Mouse (Mus musculus): ENCODE measurements at regions not wholly inside any gene's neighbourhood (a gene's known extent, or its start where the extent isn't known, plus 50 kb on each side); places are given as distances from the start of the nearest gene placed in this dataset.

- TF ChIP-seq HCFC1 (IDR thresholded peaks at IDR 0.05; ENCODE audit: borderline replicate concordance, insufficient read depth, low read length): no peak
- no peak for TF ChIP-seq CHD2 (IDR thresholded peaks at IDR 0.05; ENCODE audit: low read depth, low read length)
- no peak for TF ChIP-seq ZNF384 (IDR thresholded peaks at IDR 0.05; ENCODE audit: low read depth, low read length)
Measured at GRCm38 (mm10) chr6:107645751-107646150, 116.2 kb downstream of the Lrrn1 start.
